Mouse (Mus musculus) testis, adult 2 months (tissue): ENCODE results near the gene Gcsam. TPM values are rescaled to one million over a fixed set of nuclear protein-coding genes. Genes with fewer than 3 reads are reported as not detected.

Experiments
- H3K27ac ChIP-seq: fragments of 200-500 bp; 2 replicates; pipeline ENCODE4 v1.5.1; 2012; ENCODE audit warnings: low read depth, low read length; ENCODE audit not compliant: control insufficient read depth, insufficient read depth
- H3K27me3 ChIP-seq: fragments of 200-500 bp; 2 replicates; pipeline ENCODE4 v1.6.1; 2012; ENCODE audit warnings: mild to moderate bottlenecking, low read length, moderate library complexity; ENCODE audit not compliant: control insufficient read depth, insufficient read depth
- H3K36me3 ChIP-seq: fragments of 200-500 bp; 2 replicates; pipeline ENCODE4 v1.6.1; 2012; ENCODE audit warnings: mild to moderate bottlenecking, low read length; ENCODE audit not compliant: control insufficient read depth, insufficient read depth
- H3K4me1 ChIP-seq: fragments of 200-500 bp; 2 replicates; pipeline ENCODE4 v1.6.1; 2012; ENCODE audit warnings: low read length; ENCODE audit not compliant: control insufficient read depth, insufficient read depth
- H3K4me3 ChIP-seq: fragments of 200-500 bp; 2 replicates; pipeline ENCODE4 v1.5.1; 2012; ENCODE audit warnings: low read depth, mild to moderate bottlenecking, low read length, moderate library complexity, mixed read lengths; ENCODE audit not compliant: control insufficient read depth
- CTCF ChIP-seq: fragments of 200-500 bp; IDR thresholded peaks from 2 replicates; pipeline ENCODE4 v1.5.1; 2012; ENCODE audit warnings: low read depth, mild to moderate bottlenecking, inconsistent platforms, low read length, moderate library complexity; ENCODE audit not compliant: control insufficient read depth, insufficient read depth, insufficient replicate concordance
- POLR2A ChIP-seq: fragments of 200-500 bp; IDR thresholded peaks from 2 replicates; pipeline ENCODE4 v1.6.1; 2012; ENCODE audit warnings: low read depth, mild to moderate bottlenecking, inconsistent platforms, low read length, moderate library complexity; ENCODE audit not compliant: control insufficient read depth
- polyA plus RNA-seq: library from polyadenylated mRNA; depleted of rRNA; stranded (reverse); fragments of >200 nt; gene quantifications from 2 replicates; pipeline ENCODE4 v1.2.3, GENCODE M21; 2012

Gcsam gene
- polyA plus RNA-seq, 1 experiment, result 0.54 TPM

DNA sequence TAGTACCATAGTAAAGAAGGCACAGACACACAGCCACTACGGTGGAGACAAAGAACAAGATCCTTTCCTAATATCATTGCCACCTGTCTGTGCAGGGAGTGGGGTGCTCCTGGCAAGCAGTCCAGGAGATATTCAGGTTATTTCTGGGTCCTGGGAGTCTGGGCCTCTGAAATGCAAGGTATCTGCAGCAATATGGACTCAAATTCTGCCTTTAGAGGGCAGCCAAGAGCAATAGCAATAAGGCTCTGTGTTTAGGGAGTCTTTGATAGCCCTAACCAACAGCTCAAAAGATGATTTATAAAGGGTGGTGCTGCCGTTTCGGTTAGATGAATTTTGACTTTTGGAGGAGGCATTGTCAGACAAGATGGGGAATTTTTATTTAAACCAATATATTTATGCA lies 880 bp upstream of the Gcsam start:
- no peak overlapping the region for H3K4me3 ChIP-seq
- no peaks in the 10 kb centered on the region for H3K4me1 ChIP-seq
- H3K36me3 ChIP-seq, result no peaks in the 10 kb centered on the region
- TF ChIP-seq POLR2A, result no peak
- TF ChIP-seq CTCF, result no peak
- H3K27me3 ChIP-seq, result no peaks in the 10 kb centered on the region
- H3K27ac ChIP-seq, result peak overlapping the region; percentile 0; the same call in 1 of the 2 replicates

DNA sequence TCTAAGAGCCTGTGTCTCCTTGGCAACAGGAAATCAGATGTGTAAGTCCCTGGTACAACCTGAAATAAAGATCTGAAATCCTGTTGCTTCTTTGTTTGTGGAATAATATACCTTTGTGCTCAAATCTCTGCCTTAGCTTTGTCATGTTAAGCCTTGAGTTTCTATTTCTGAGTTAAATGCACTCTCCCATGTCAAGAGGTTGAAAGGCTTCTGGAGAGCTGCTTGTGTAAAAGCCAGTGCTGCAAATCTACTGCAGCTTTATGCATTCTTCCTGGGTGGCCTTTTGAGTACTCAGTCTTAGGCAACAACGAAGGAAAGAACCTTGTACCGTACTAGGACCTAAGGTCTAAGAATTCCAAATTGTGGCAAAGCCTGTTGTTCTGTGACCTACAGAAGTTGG lies 3.1 kb downstream of the Gcsam start:
- H3K27ac ChIP-seq, result no peak overlapping the region
- TF ChIP-seq POLR2A (no peak), CTCF (no peak)
- no peaks in the 10 kb centered on the region for H3K4me1 ChIP-seq
- H3K36me3 ChIP-seq, result no peaks in the 10 kb centered on the region
- no peaks in the 10 kb centered on the region for H3K27me3 ChIP-seq
- no peak overlapping the region for H3K4me3 ChIP-seq

DNA sequence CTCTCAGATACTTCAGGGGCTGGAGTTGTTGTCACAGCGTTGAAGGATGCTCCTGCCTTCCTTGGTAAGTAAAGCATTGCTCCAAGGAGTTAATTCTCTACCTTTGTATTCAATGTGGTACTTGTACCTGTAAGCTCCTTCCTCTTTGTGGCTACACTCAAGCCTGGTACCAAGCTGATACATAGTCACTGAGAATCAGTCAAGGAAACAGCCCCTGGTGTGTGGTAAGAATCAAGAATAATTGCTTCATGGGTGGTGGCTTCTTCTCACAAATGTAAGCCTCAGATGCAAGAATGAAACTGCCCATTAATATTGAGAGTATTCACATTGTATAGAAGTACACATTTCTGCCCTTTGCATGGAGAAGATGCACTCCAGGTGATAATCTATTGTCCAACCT lies 5.8 kb downstream of the Gcsam start:
- H3K4me3 ChIP-seq, result no peak overlapping the region
- H3K4me1 ChIP-seq, result no peaks in the 10 kb centered on the region
- TF ChIP-seq POLR2A (no peak), CTCF (no peak)

DNA sequence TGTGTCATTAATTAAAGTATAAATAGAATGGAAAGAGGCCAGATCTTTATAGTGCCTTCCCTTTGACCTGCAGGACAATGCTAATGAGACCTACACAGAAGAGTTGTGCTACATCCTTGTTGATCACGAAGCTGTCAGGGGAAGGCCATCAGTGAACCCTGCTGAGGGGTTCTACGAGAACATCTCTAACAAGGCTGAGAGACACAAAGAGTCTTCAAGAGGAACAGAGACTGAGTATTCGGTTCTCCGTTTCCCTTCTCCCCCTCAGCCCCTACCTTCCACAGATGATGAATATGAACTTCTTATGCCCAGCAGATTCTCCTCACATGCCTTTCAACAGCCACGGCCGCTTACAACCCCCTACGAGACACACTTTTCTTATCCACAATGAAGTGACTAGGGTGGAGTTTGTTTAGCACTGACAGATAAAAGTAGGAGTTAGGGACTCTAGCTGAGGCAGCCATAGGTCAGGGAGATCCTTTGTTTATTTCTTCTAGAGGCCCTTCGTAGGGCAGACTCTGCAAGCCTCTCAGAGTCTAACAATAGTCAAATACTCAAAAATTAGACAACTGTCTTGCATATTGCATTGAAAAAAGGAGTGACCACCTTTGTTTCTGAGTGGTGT lies 9.7 kb downstream of the Gcsam start:
- no peaks in the 10 kb centered on the region for H3K36me3 ChIP-seq
- TF ChIP-seq POLR2A (no peak), CTCF (no peak)
- H3K4me1 ChIP-seq, result no peaks in the 10 kb centered on the region
- H3K27me3 ChIP-seq, result no peaks in the 10 kb centered on the region
- H3K4me3 ChIP-seq, result no peak overlapping the region
- no peak overlapping the region for H3K27ac ChIP-seq

More for the DNA sequence above, 5.8 kb downstream of the Gcsam start:
- H3K36me3 ChIP-seq, result no peaks in the 10 kb centered on the region
- no peak overlapping the region for H3K27ac ChIP-seq
- H3K27me3 ChIP-seq, result no peaks in the 10 kb centered on the region

DNA sequence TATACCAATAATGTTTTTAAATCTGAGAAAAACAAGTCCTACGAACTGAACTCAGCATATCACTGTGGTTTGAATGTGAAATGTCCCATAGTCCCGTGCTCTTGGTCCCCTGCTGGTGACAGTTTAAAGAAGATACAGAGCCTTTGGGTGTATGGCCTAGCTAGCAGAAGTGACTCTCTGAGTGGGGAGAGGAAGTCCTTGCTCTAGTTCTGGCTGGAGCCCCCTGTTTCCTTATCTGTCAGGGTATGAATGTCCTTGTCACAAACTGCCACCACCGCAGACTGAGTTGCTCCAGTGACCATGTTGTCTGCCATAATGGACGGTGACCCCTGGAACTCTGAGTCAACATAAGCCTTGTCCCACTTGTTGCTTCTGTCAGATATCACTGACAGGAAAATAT lies 13.1 kb downstream of the Gcsam start:
- no peaks in the 10 kb centered on the region for H3K4me1 ChIP-seq
- H3K36me3 ChIP-seq, result no peaks in the 10 kb centered on the region
- H3K27me3 ChIP-seq, result no peaks in the 10 kb centered on the region
- no peak overlapping the region for H3K27ac ChIP-seq
- TF ChIP-seq CTCF (no peak), POLR2A (no peak)
- H3K4me3 ChIP-seq, result no peak overlapping the region

DNA sequence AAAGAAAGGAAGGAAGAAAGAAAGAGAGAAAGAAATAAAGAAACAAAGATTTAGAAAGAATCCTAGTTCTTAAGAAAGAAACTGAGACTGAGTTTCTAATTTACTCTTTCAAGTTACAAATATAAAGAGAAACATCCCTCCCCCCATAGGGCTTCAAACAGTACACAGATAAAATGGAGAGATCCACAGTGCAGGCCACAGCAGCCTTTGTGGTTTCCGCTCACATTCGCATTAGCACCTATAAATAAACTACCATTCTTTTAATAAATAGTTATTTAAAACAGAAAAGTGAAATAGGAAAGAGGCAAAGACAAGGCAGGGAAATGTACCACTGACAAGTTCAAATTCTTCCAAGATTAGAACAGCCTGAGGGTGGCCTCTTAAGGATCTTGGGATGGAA lies 14.6 kb downstream of the Gcsam start:
- Histone ChIP-seq H3K36me3 (no peaks in the 10 kb centered on the region), H3K27ac (no peak overlapping the region), H3K27me3 (no peaks in the 10 kb centered on the region), H3K4me1 (no peaks in the 10 kb centered on the region), H3K4me3 (no peak overlapping the region)
- TF ChIP-seq POLR2A (no peak), CTCF (no peak)

DNA sequence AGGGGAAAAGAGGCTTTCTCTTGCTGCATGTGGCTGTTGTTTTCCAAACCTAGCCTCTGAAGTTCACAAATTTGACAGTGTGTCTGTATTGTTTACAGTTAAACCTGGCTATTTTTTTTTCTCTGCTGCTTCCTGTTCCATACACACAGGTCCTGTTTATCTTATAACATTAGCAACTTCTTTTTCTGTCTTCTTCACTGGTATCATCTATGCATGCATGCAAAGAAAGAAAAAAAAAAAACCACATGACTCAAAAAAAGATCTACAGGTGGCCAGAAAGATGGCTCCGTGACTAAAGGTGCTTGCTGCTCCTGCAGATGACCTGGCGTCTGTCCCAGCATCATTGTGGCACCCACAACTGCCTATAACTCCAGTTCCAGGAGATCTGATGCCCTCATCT lies 15.2 kb downstream of the Gcsam start:
- Histone ChIP-seq H3K4me1 (no peaks in the 10 kb centered on the region), H3K36me3 (no peaks in the 10 kb centered on the region), H3K4me3 (no peak overlapping the region), H3K27ac (no peak overlapping the region), H3K27me3 (no peaks in the 10 kb centered on the region)
- TF ChIP-seq POLR2A, result no peak
- no peak for TF ChIP-seq CTCF

- Histone ChIP-seq H3K36me3 (no peaks in the 10 kb centered on the region), H3K4me3 (no peak overlapping the region), H3K27me3 (no peaks in the 10 kb centered on the region), H3K4me1 (no peaks in the 10 kb centered on the region), H3K27ac (no peak overlapping the region)
- TF ChIP-seq CTCF (no peak), POLR2A (no peak)
Measured at GRCm38 (mm10) chr16:45629497-45630105, 19.4 kb downstream of the Gcsam start.
